Mouse (Mus musculus): ENCODE results near the gene Wdpcp. TPM values are rescaled to one million over a fixed set of nuclear protein-coding genes. Genes with fewer than 3 reads are reported as not detected.
"Not testable (repeated sequence)": the region's sequence is repeated elsewhere in the genome, so short reads cannot be mapped to it uniquely, and the experiment has no call there.

The Wdpcp gene
- 13.8 and 13.9 TPM in 2 replicates for polyA plus RNA-seq (2016; fragmentation: Nextera tagmentation; extraction: Ambion mirVana)

DNA sequence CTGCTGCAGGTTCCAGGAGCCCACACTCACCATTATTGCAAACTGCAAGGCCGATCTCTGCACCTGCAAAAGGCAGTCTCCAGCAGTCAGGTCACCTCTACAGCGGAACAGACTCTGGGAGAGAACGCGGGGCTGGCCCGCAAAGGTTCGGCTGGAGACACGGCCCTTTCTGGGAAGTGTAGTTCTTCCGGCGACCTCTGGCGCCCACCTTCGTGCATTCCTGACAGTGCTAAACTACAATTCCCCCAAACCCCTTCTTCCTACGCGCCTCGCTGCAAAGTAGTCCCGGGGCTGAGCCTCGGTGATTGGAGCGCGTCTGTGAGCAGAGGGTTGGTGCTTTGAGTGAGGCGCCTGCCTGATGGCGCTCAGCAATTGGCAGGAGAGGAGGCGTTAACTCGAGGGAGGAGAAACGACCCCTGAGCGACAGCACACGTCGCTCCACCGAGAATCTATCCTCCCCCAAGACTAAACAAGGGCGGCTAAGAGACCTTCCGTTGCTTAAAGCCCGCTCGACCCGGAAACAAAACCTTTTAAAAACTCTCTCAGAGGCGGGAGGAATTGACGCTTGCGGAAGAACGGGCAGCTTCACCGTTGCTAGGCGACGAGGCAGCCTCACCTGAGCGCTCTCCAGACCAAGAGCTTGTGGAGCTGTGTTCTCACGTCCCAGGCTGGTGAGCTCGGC lies at the start of gene Wdpcp, which contains the start of gene Mdh1:
TSS of gene Wdpcp (plus strand) at position 536 of the 682 bp plus-strand sequence.
TSS of gene Mdh1 (minus strand) at position 668 of the 682 bp plus-strand sequence.
- no peaks in the 10 kb centered on the region for H3K9me3 ChIP-seq
- under 1% methylated on average over 42 of the region's 42 CpGs for WGBS
- H3K27me3 ChIP-seq (ENCODE audit: insufficient read depth, poor library complexity, severe bottlenecking), result no peaks in the 10 kb centered on the region
- peak; percentile 95 for DNase-seq (ENCODE audit: low spot score)
- peak within 1 kb of the TSS; percentile 90 for H3K27ac ChIP-seq
- H3K4me3 ChIP-seq, result peak within 1 kb of the TSS; percentile 85
- peaks cover 5% of the 10 kb centered on the region for H3K36me3 ChIP-seq
- H3K4me1 ChIP-seq (replicated peaks), result peaks cover 27% of the 10 kb centered on the region

- WGBS, result 76% methylated on average over 2 of the region's 2 CpGs
- no peak overlapping the region for H3K4me3 ChIP-seq
- H3K27me3 ChIP-seq (ENCODE audit: insufficient read depth, poor library complexity, severe bottlenecking), result no peaks in the 10 kb centered on the region
- H3K9me3 ChIP-seq, result no peaks in the 10 kb centered on the region
- no peaks in the 10 kb centered on the region for H3K4me1 ChIP-seq (replicated peaks)
- DNase-seq (ENCODE audit: low spot score), result no peak
- no peak overlapping the region for H3K27ac ChIP-seq
- no peaks in the 10 kb centered on the region for H3K36me3 ChIP-seq
Measured at GRCm38 (mm10) chr11:21528676-21529394, 43.2 kb upstream of the Wdpcp start.

DNA sequence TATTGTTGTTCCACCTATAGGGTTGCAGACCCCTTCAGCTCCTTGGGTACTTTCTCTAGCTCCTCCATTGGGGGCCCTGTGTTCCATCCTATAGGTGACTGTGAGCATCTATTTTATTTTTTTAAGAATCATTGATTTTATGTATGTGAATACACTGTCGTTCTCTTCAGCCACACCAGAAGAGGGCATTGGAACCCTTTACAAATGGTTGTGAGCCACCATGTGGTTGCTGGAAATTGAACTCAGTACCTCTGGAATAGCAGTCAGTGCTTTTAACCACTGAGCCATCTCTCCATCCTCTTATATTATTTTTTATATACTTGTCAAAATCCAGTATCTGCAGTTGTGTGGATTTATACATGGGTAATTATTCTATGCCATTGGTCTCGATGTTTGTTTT lies 41.2 kb upstream of the Wdpcp start:
- H3K9me3 ChIP-seq; H3K4me1 ChIP-seq (replicated peaks); H3K27ac ChIP-seq; DNase-seq (ENCODE audit: low spot score); H3K4me3 ChIP-seq; H3K27me3 ChIP-seq (ENCODE audit: insufficient read depth, poor library complexity, severe bottlenecking); H3K36me3 ChIP-seq: not testable (repeated sequence)
- WGBS, result 90% methylated on average over 2 of the region's 2 CpGs

- Histone ChIP-seq H3K9me3 (no peaks in the 10 kb centered on the region), H3K4me1 (replicated peaks) (no peaks in the 10 kb centered on the region), H3K27me3 (ENCODE audit: insufficient read depth, poor library complexity, severe bottlenecking) (no peaks in the 10 kb centered on the region), H3K27ac (no peak overlapping the region), H3K4me3 (no peak overlapping the region), H3K36me3 (no peaks in the 10 kb centered on the region)
- 71% methylated on average over 2 of the region's 2 CpGs for WGBS
- DNase-seq (ENCODE audit: low spot score), result no peak
Measured at GRCm38 (mm10) chr11:21540072-21540471, 32.0 kb upstream of the Wdpcp start.

DNA sequence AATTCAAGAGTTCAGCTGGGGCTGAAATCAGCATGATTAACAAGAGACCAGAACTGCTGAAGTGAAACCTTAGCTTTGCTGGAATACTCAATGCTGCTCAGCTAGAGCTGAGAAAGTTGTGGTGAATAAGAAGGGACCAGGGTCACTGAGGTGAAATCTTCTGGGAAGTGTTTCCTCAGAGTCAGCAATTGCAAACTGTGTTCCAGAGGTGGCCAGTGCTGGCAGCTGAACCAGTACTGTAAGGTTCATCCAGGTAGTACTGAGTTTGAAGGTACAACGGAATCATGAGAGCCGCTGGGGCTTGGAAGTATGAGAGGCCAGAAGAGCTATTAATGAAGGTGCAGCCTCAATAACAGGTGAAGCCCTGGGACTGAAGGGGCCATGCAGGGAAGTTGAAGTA lies 31.4 kb upstream of the Wdpcp start:
- 90% methylated on average over 2 of the region's 2 CpGs for WGBS
- DNase-seq (ENCODE audit: low spot score), result no peak
- Histone ChIP-seq H3K36me3 (no peaks in the 10 kb centered on the region), H3K4me3 (no peak overlapping the region), H3K9me3 (no peaks in the 10 kb centered on the region), H3K27me3 (ENCODE audit: insufficient read depth, poor library complexity, severe bottlenecking) (no peaks in the 10 kb centered on the region), H3K4me1 (replicated peaks) (no peaks in the 10 kb centered on the region), H3K27ac (no peak overlapping the region)

DNA sequence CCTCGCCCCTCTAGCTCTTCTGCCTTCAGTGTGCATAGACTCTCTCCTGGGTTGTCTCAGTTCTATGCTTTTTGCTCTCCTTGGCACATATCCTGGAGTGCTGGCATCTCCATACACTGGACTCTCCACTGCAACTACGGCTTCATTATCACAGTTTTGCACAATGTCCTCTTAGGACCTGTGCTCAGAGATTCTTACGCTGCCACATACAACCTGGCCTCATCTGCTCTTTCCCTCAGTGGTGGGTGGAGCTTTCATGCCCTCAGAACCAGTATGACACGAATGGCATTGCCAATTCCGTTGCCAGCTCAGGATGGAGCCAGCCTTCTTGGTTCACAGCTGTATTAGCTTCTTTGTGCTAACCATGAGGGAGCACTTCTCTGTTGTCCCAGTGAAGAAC lies 29.3 kb upstream of the Wdpcp start:
- H3K27ac ChIP-seq, result no peak overlapping the region
- DNase-seq (ENCODE audit: low spot score), result no peak
- H3K27me3 ChIP-seq (ENCODE audit: insufficient read depth, poor library complexity, severe bottlenecking), result no peaks in the 10 kb centered on the region
- H3K4me1 ChIP-seq (replicated peaks), result no peaks in the 10 kb centered on the region
- no peak overlapping the region for H3K4me3 ChIP-seq
- WGBS, result 85% methylated on average over 5 of the region's 5 CpGs
- no peaks in the 10 kb centered on the region for H3K36me3 ChIP-seq
- H3K9me3 ChIP-seq, result no peaks in the 10 kb centered on the region

GRCm38 (mm10) chr11:21545021-21545420 lies 27.0 kb upstream of the Wdpcp start:
- Histone ChIP-seq H3K36me3 (no peaks in the 10 kb centered on the region), H3K27me3 (ENCODE audit: insufficient read depth, poor library complexity, severe bottlenecking) (no peaks in the 10 kb centered on the region), H3K9me3 (no peaks in the 10 kb centered on the region), H3K4me1 (replicated peaks) (no peaks in the 10 kb centered on the region), H3K4me3 (no peak overlapping the region), H3K27ac (no peak overlapping the region)
- no peak for DNase-seq (ENCODE audit: low spot score)
- WGBS, result 73% methylated on average over 2 of the region's 2 CpGs

- Histone ChIP-seq H3K4me1 (replicated peaks) (no peaks in the 10 kb centered on the region), H3K27ac (no peak overlapping the region), H3K4me3 (no peak overlapping the region), H3K27me3 (ENCODE audit: insufficient read depth, poor library complexity, severe bottlenecking) (no peaks in the 10 kb centered on the region), H3K9me3 (no peaks in the 10 kb centered on the region), H3K36me3 (no peaks in the 10 kb centered on the region)
- no peak for DNase-seq (ENCODE audit: low spot score)
Measured at GRCm38 (mm10) chr11:21545951-21546350, 26.1 kb upstream of the Wdpcp start.

GRCm38 (mm10) chr11:21546671-21547070 lies 25.4 kb upstream of the Wdpcp start:
- DNase-seq (ENCODE audit: low spot score), result no peak
- H3K27me3 ChIP-seq (ENCODE audit: insufficient read depth, poor library complexity, severe bottlenecking), result no peaks in the 10 kb centered on the region
- 81% methylated on average over 1 of the region's 1 CpGs for WGBS

DNA sequence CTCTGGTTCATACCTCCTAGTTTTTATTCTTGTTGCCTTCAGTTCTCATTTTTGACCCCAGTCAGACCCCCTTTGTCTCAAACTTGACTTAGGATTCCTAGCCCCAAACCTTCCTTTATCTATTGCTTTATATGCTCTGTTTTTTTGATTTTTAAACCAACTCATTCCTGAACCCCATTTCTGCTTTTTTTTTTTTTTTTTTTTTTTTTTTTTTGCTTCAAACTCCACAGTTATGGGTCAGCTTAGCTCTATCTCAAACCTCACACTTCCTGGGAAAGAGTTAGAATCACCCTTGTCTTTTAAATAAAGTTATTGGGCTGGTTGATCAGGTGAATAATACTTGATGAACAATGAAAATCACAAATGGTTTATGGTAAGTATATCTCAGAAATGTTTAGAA lies 24.5 kb upstream of the Wdpcp start:
- DNase-seq (ENCODE audit: low spot score), result no peak
- Histone ChIP-seq H3K27ac (no peak overlapping the region), H3K27me3 (ENCODE audit: insufficient read depth, poor library complexity, severe bottlenecking) (no peaks in the 10 kb centered on the region), H3K9me3 (no peaks in the 10 kb centered on the region), H3K4me1 (replicated peaks) (no peaks in the 10 kb centered on the region), H3K4me3 (no peak overlapping the region), H3K36me3 (no peaks in the 10 kb centered on the region)

More at GRCm38 (mm10) chr11:21546671-21547070, 25.4 kb upstream of the Wdpcp start:
- H3K36me3 ChIP-seq, result no peaks in the 10 kb centered on the region
- H3K4me1 ChIP-seq (replicated peaks), result no peaks in the 10 kb centered on the region
- no peak overlapping the region for H3K27ac ChIP-seq
- H3K4me3 ChIP-seq, result no peak overlapping the region
- H3K9me3 ChIP-seq, result no peaks in the 10 kb centered on the region

- no peaks in the 10 kb centered on the region for H3K27me3 ChIP-seq (ENCODE audit: insufficient read depth, poor library complexity, severe bottlenecking)
- WGBS, result 90% methylated on average over 2 of the region's 2 CpGs
- H3K4me1 ChIP-seq (replicated peaks), result no peaks in the 10 kb centered on the region
- H3K36me3 ChIP-seq, result no peaks in the 10 kb centered on the region
- H3K27ac ChIP-seq, result no peak overlapping the region
- H3K9me3 ChIP-seq, result no peaks in the 10 kb centered on the region
- no peak for DNase-seq (ENCODE audit: low spot score)
- H3K4me3 ChIP-seq, result no peak overlapping the region
Measured at GRCm38 (mm10) chr11:21549052-21549451, 23.0 kb upstream of the Wdpcp start.

- no peaks in the 10 kb centered on the region for H3K27me3 ChIP-seq (ENCODE audit: insufficient read depth, poor library complexity, severe bottlenecking)
- no peak overlapping the region for H3K4me3 ChIP-seq
- DNase-seq (ENCODE audit: low spot score), result no peak
- H3K4me1 ChIP-seq (replicated peaks), result no peaks in the 10 kb centered on the region
- no peaks in the 10 kb centered on the region for H3K36me3 ChIP-seq
- 94% methylated on average over 4 of the region's 4 CpGs for WGBS
- H3K9me3 ChIP-seq, result no peaks in the 10 kb centered on the region
- H3K27ac ChIP-seq, result no peak overlapping the region
Measured at GRCm38 (mm10) chr11:21549754-21550153, 22.3 kb upstream of the Wdpcp start.

Data from hindbrain, embryonic 10.5 days (tissue).